Mouse (Mus musculus) brain, embryonic 14.5 days (tissue): ENCODE data around the gene Gm10840.

Experiments used
- CTCF ChIP-seq: fragments of 200-500 bp; IDR thresholded peaks from 2 replicates; pipeline ENCODE4 v1.5.1; 2012; ENCODE audit warnings: inconsistent platforms, mild to moderate bottlenecking, moderate library complexity, borderline replicate concordance; ENCODE audit not compliant: insufficient read depth, insufficient read length; ENCODE audit errors: extremely low read depth
- POLR2A ChIP-seq: fragments of 200-500 bp; IDR thresholded peaks from 2 replicates; pipeline ENCODE4 v1.6.1; 2012; ENCODE audit warnings: mild to moderate bottlenecking, inconsistent platforms, borderline replicate concordance; ENCODE audit not compliant: poor library complexity, insufficient read depth, insufficient read length, severe bottlenecking; ENCODE audit errors: extremely low read depth

DNA sequence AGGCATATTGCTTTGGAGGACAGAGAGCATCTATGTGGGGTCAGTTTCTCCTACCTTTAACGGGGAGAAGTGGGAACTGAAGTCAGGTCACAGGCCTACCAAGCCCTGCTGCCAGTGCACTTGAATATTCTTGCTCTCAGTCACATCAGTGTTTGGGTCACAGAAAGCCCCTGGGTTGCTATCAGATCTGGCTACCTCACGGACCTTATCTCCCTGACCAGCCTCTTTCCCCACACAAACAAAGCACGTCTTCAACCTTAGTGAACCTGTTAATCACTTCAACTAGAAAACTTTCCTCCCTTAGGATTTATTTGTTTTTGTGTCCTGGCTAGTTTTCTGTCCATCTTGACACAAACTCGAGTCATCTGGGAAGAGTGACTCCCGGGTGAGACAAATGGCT lies 15.7 kb downstream of the Gm10840 start:
- no peak for TF ChIP-seq CTCF
- TF ChIP-seq POLR2A, result no peak
